Mouse (Mus musculus) central nervous system, embryonic 14 days (tissue): ENCODE results near the gene Zfp503. TPM values are rescaled to one million over a fixed set of nuclear protein-coding genes. Genes with fewer than 3 reads are reported as not detected.

ENCODE experiments used
- polyA plus RNA-seq: library from polyadenylated mRNA; depleted of rRNA; stranded (reverse); fragments of >200 nt; gene quantifications from 2 replicates; pipeline ENCODE4 v1.2.3, GENCODE M21; 2012; rRNA removed

Zfp503 gene
- polyA plus RNA-seq = 17.0 and 22.3 TPM in 2 replicates

DNA sequence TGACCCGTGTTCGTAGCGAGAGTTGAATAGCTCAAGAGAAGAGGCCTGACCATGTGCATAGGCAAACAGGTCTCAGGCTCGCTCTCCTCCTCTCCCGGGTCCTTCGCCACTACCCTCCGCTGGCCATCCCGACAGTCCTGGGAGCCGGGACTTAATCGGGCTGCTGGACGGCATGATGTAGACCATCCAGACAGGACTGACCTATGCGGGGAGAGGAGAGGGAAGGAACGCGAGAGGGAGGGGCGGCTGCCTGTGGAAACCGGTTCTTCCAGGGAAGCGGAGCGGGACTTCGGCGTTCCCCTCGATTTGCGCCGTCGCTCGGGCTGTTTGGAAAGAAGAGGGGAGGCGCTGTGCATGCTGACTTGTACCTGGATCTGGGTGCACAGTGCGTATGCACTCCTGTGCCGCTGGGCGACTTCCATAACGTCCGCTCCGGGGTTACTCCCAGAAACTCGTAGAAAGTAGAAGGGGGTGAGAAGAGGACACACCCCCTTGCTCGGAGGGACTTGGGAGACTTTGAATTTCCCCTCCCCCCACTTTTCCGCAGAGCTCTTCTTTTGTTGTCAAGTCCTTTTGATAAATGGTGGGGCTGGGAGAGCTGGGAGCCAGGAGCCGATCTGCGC, at the start of gene Zfp503:
Gene Zfp503 (minus strand): TSS at position 311 of the 623 bp plus-strand sequence.

GRCm38 (mm10) chr14:22019252-22019948, 30.0 kb upstream of the Zfp503 start, which contains the start of gene Lrmda:
TSS of gene Lrmda (plus strand) at chr14:22019712.

Other genes starting within 250 kb of the Zfp503 start
- 19.2 and 20.0 TPM in 2 replicates for gene Samd8, start 239.1 kb downstream of the Zfp503 start, polyA plus RNA-seq
- 0.21 and 0.35 TPM in 2 replicates for gene Dusp13, start 238.4 kb downstream of the Zfp503 start, polyA plus RNA-seq
- gene Vdac2, start 164.4 kb downstream of the Zfp503 start, polyA plus RNA-seq = 152 TPM in 2 replicates
- 22.9 and 23.3 TPM in 2 replicates for gene Comtd1, start 140.6 kb downstream of the Zfp503 start, polyA plus RNA-seq
- 0.08 and 0.12 TPM in 2 replicates for gene Lrmda, start 30.1 kb upstream of the Zfp503 start, polyA plus RNA-seq